8 mouse cellular contexts compared by ENCODE assay signal in the genomic region with DNA sequence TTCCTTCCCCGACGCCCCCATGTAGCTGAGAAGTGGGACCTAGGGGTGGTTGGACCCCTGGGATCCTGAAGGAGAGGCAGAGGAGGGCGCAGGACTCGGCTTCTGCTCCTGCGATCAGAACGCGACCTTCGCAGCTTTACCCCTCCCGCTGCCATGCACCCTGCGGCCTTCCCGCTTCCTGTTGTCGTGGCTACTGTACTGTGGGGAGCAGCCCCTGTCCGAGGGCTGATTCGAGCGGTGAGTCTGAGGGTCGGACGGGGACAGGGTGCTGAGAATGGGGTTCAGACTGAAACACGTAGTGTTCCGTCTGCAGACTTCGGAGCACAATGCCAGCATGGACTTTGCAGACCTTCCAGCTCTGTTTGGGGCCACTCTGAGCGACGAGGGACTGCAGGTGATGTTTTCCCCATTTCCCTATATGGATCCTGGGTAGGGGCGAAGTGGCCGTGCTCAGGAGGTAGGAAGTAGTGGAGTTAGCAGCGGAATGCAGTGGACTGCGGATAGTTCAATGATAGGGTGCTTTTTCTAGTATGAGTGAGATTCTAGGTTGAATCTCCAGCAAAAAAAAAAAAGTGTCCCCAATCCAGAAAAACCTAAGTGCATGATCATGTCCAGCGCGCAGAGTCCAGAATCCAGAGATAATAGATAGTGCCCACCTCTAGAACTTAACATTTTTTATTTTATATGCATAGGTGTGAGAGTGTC. TPM values are rescaled to one million over a fixed set of nuclear protein-coding genes. Genes with fewer than 3 reads are reported as not detected.
DNase-seq lines count a peak whose midpoint lies in the region; ATAC-seq and TF ChIP-seq lines count a peak whose summit lies in the region.

No protein-coding gene starts in this region.

- peaks cover 48% of the 10 kb centered on the region for H3K79me3 ChIP-seq in C2C12 (ENCODE audit: low read depth)

- H3K4me1 ChIP-seq in embryonic facial prominence, embryonic 14.5 days (ENCODE audit: control insufficient read depth, insufficient read depth, low read length), result peaks cover 21% of the 10 kb centered on the region
- H3K4me1 ChIP-seq in hindbrain, postnatal 0 days (ENCODE audit: insufficient read depth, low read length), result peaks cover 15% of the 10 kb centered on the region
- H3K4me1 ChIP-seq in liver, embryonic 15.5 days (replicated peaks), result peaks cover 67% of the 10 kb centered on the region
- peaks cover 20% of the 10 kb centered on the region; the same call in 1 of the 2 replicates for H3K4me1 ChIP-seq in spleen, adult 2 months (ENCODE audit: control insufficient read depth, insufficient read depth, insufficient read length)

- H3K9ac ChIP-seq in embryonic facial prominence, embryonic 14.5 days (ENCODE audit: low read depth, low read length), result peak overlapping the region; percentile 74
- H3K9ac ChIP-seq in hindbrain, postnatal 0 days (replicated peaks; ENCODE audit: low read length), result peak overlapping the region; percentile 73
- H3K9ac ChIP-seq in liver, embryonic 15.5 days, result peak overlapping the region; percentile 91

- H3K27ac ChIP-seq in embryonic facial prominence, embryonic 14.5 days (replicated peaks; ENCODE audit: low read depth, low read length), result peak overlapping the region; percentile 88
- H3K27ac ChIP-seq in hindbrain, postnatal 0 days, result peak overlapping the region; percentile 93
- peak overlapping the region; percentile 99 for H3K27ac ChIP-seq in liver, embryonic 15.5 days (replicated peaks)
- peak overlapping the region; percentile 92 for H3K27ac ChIP-seq in spleen, adult 2 months (ENCODE audit: insufficient read depth, low read length)

- H3ac ChIP-seq in C2C12 (ENCODE audit: control insufficient read depth, insufficient read length, low read depth), result peak overlapping the region; percentile 67

- H3K27me3 ChIP-seq in C2C12 (ENCODE audit: control insufficient read depth, insufficient read depth, insufficient read length), result no peaks in the 10 kb centered on the region
- H3K27me3 ChIP-seq in embryonic facial prominence, embryonic 14.5 days (replicated peaks; ENCODE audit: control insufficient read depth, insufficient read depth, low read length), result no peaks in the 10 kb centered on the region
- H3K27me3 ChIP-seq in hindbrain, postnatal 0 days (ENCODE audit: insufficient read depth, low read length), result no peaks in the 10 kb centered on the region
- no peaks in the 10 kb centered on the region for H3K27me3 ChIP-seq in liver, embryonic 15.5 days
- no peaks in the 10 kb centered on the region for H3K27me3 ChIP-seq in spleen, adult 2 months (ENCODE audit: control insufficient read depth, insufficient read depth, low read length)

- H3K36me3 ChIP-seq in C2C12 (ENCODE audit: control insufficient read depth, insufficient read depth), result peaks cover 74% of the 10 kb centered on the region
- peaks cover 71% of the 10 kb centered on the region for H3K36me3 ChIP-seq in embryonic facial prominence, embryonic 14.5 days (ENCODE audit: control insufficient read depth, insufficient read depth, low read length)
- H3K36me3 ChIP-seq in hindbrain, postnatal 0 days (ENCODE audit: insufficient read depth, low read length), result peaks cover 38% of the 10 kb centered on the region
- peaks cover 65% of the 10 kb centered on the region for H3K36me3 ChIP-seq in liver, embryonic 15.5 days (replicated peaks)
- peaks cover 44% of the 10 kb centered on the region for H3K36me3 ChIP-seq in spleen, adult 2 months (ENCODE audit: control insufficient read depth, insufficient read depth, low read length)

- ATAC-seq in embryonic facial prominence, embryonic 14.5 days (ENCODE audit: low read depth), result no peak
- ATAC-seq in hindbrain, postnatal 0 days, result no peak
- peak; percentile 11; the same call in 1 of the 2 replicates for ATAC-seq in liver, embryonic 15.5 days (ENCODE audit: insufficient read depth)

- peak; percentile 43 for TF ChIP-seq POLR2A in spleen, adult 2 months (IDR thresholded peaks at IDR 0.05; ENCODE audit: low read depth, low read length)

- H3K9me3 ChIP-seq in embryonic facial prominence, embryonic 14.5 days (ENCODE audit: control insufficient read depth, low read length), result no peaks in the 10 kb centered on the region
- H3K9me3 ChIP-seq in hindbrain, postnatal 0 days (ENCODE audit: low read length), result no peaks in the 10 kb centered on the region
- no peaks in the 10 kb centered on the region for H3K9me3 ChIP-seq in liver, embryonic 15.5 days (replicated peaks)

- 4% methylated on average over 24 of the region's 28 CpGs for WGBS in embryonic facial prominence, embryonic 14.5 days
- WGBS in hindbrain, postnatal 0 days, result 4% methylated on average over 28 of the region's 28 CpGs
- WGBS in liver, embryonic 15.5 days (ENCODE audit: insufficient replicate concordance), result 1% methylated on average over 28 of the region's 28 CpGs
- 3% methylated on average over 28 of the region's 28 CpGs for WGBS in spleen, adult 2 months

- H3K79me2 ChIP-seq in C2C12 (ENCODE audit: control insufficient read depth, insufficient read depth), result peaks cover 80% of the 10 kb centered on the region

- H3K4me3 ChIP-seq in C2C12 (ENCODE audit: insufficient read depth, poor library complexity, severe bottlenecking), result peak overlapping the region; percentile 52
- H3K4me3 ChIP-seq in embryonic facial prominence, embryonic 14.5 days (ENCODE audit: low read depth, low read length), result peak overlapping the region; percentile 64
- H3K4me3 ChIP-seq in hindbrain, postnatal 0 days (ENCODE audit: low read length), result peak overlapping the region; percentile 76
- peak overlapping the region; percentile 82 for H3K4me3 ChIP-seq in liver, embryonic 15.5 days (replicated peaks)
- peak overlapping the region; percentile 80 for H3K4me3 ChIP-seq in spleen, adult 2 months (ENCODE audit: extremely low read depth, insufficient read depth, insufficient read length)

- no peak for TF ChIP-seq CTCF in C2C12 (IDR thresholded peaks at IDR 0.05; ENCODE audit: control insufficient read depth, insufficient read depth, insufficient read length)
- no peak for TF ChIP-seq CTCF in hindbrain, postnatal 0 days (IDR thresholded peaks at IDR 0.05; ENCODE audit: low read depth)
- no peak for TF ChIP-seq CTCF in spleen, adult 2 months (IDR thresholded peaks at IDR 0.05; ENCODE audit: extremely low read depth, insufficient read depth, insufficient read length, insufficient replicate concordance)

- peak; percentile 36 to 48 for DNase-seq in cerebellum, adult 18-20 months
- DNase-seq in cerebellum, adult 11 months, result no peak
- DNase-seq in embryonic facial prominence, embryonic 14.5 days (ENCODE audit: low spot score), result no peak
- DNase-seq in hindbrain, postnatal 0 days (ENCODE audit: low spot score), result no peak
- DNase-seq in spleen, adult 2 months (ENCODE audit: low read depth in 1 of 2, low spot score in 2 of 2), result peak in 1 of 2 experiments; percentile 55
- DNase-seq in left cerebral cortex, postnatal 25 days (ENCODE audit: low spot score in 2 of 2), result no peak

- intact Hi-C loops in left cerebral cortex, postnatal 25 days (cut with DNase I), result loop anchor here (10.0 kb wide), 1 partner anchor 413 kb away; the partner anchor contains the start of genes 0610010K14Rik, Gm21988 and Rnasek

- H3K4me2 ChIP-seq in embryonic facial prominence, embryonic 14.5 days (ENCODE audit: low read depth, low read length), result peak overlapping the region; percentile 84
- peak overlapping the region; percentile 99 for H3K4me2 ChIP-seq in hindbrain, postnatal 0 days (ENCODE audit: low read depth, low read length)
- peak overlapping the region; percentile 99 for H3K4me2 ChIP-seq in liver, embryonic 15.5 days

RNA-seq across cellular contexts. Expression of gene Slc25a11, which starts 0.6 kb away (rescaled TPM):
- polyA plus RNA-seq in C2C12 (2012; fragmentation: generic; extraction: Trizol), result 136 TPM
- 147 and 165 TPM in 2 replicates for polyA plus RNA-seq in embryonic facial prominence, embryonic 14.5 days (2014; fragmentation: Nextera tagmentation; extraction: Ambion mirVana)
- total RNA-seq in hindbrain, postnatal 0 days (2014; rRNA removed), result 154 and 160 TPM in 2 replicates
- 168 and 171 TPM in 2 replicates for polyA plus RNA-seq in hindbrain, postnatal 0 days (2015; fragmentation: Nextera tagmentation; extraction: Ambion mirVana)
- 70.3 and 79.4 TPM in 2 replicates for polyA plus RNA-seq in liver, embryonic 15.5 days (2015; fragmentation: Nextera tagmentation; extraction: Ambion mirVana)
- polyA plus RNA-seq in spleen, adult 2 months (2012; rRNA removed), result 73.0 and 78.7 TPM in 2 replicates
- 100 to 1,000 TPM; 110 to 117 TPM for total RNA-seq in left cerebral cortex, postnatal 25 days (2021)

RNA-seq across cellular contexts. Expression of gene Rnf167, which starts 0.8 kb away (rescaled TPM):
- polyA plus RNA-seq in C2C12 (2012; fragmentation: generic; extraction: Trizol), result 9.0 TPM
- 100 and 105 TPM in 2 replicates for polyA plus RNA-seq in embryonic facial prominence, embryonic 14.5 days (2014; fragmentation: Nextera tagmentation; extraction: Ambion mirVana)
- 70.2 and 87.3 TPM in 2 replicates for total RNA-seq in hindbrain, postnatal 0 days (2014; rRNA removed)
- 100 and 105 TPM in 2 replicates for polyA plus RNA-seq in hindbrain, postnatal 0 days (2015; fragmentation: Nextera tagmentation; extraction: Ambion mirVana)
- polyA plus RNA-seq in liver, embryonic 15.5 days (2015; fragmentation: Nextera tagmentation; extraction: Ambion mirVana), result 76.8 and 80.4 TPM in 2 replicates
- polyA plus RNA-seq in spleen, adult 2 months (2012; rRNA removed), result 137 and 158 TPM in 2 replicates
- total RNA-seq in left cerebral cortex, postnatal 25 days (2021), result 10 to 100 TPM; 78.6 to 81.4 TPM

RNA-seq across cellular contexts. Expression of gene Pfn1, which starts 6.6 kb away (rescaled TPM):
- polyA plus RNA-seq in C2C12 (2012; fragmentation: generic; extraction: Trizol), result 4,207 TPM
- 1,605 and 1,712 TPM in 2 replicates for polyA plus RNA-seq in embryonic facial prominence, embryonic 14.5 days (2014; fragmentation: Nextera tagmentation; extraction: Ambion mirVana)
- 460 and 560 TPM in 2 replicates for total RNA-seq in hindbrain, postnatal 0 days (2014; rRNA removed)
- 606 and 634 TPM in 2 replicates for polyA plus RNA-seq in hindbrain, postnatal 0 days (2015; fragmentation: Nextera tagmentation; extraction: Ambion mirVana)
- polyA plus RNA-seq in liver, embryonic 15.5 days (2015; fragmentation: Nextera tagmentation; extraction: Ambion mirVana), result 927 and 1,040 TPM in 2 replicates
- polyA plus RNA-seq in spleen, adult 2 months (2012; rRNA removed), result 2,122 and 3,201 TPM in 2 replicates
- total RNA-seq in left cerebral cortex, postnatal 25 days (2021), result 100 to 1,000 TPM; 221 to 239 TPM

RNA-seq across cellular contexts. Expression of gene Gp1ba, which starts 8.9 kb away (rescaled TPM):
- polyA plus RNA-seq in C2C12 (2012; fragmentation: generic; extraction: Trizol), result 0.13 TPM
- 0.38 and 0.60 TPM in 2 replicates for polyA plus RNA-seq in embryonic facial prominence, embryonic 14.5 days (2014; fragmentation: Nextera tagmentation; extraction: Ambion mirVana)
- total RNA-seq in hindbrain, postnatal 0 days (2014; rRNA removed), result not detected in 2 replicates
- 0.24 and 0.42 TPM in 2 replicates for polyA plus RNA-seq in hindbrain, postnatal 0 days (2015; fragmentation: Nextera tagmentation; extraction: Ambion mirVana)
- polyA plus RNA-seq in liver, embryonic 15.5 days (2015; fragmentation: Nextera tagmentation; extraction: Ambion mirVana), result 2.6 and 3.0 TPM in 2 replicates
- polyA plus RNA-seq in spleen, adult 2 months (2012; rRNA removed), result 6.8 and 9.3 TPM in 2 replicates
- total RNA-seq in left cerebral cortex, postnatal 25 days (2021), result not detected

RNA-seq across cellular contexts. Expression of gene Eno3, which starts 9.1 kb away (rescaled TPM):
- polyA plus RNA-seq in C2C12 (2012; fragmentation: generic; extraction: Trizol), result 1,151 TPM
- polyA plus RNA-seq in embryonic facial prominence, embryonic 14.5 days (2014; fragmentation: Nextera tagmentation; extraction: Ambion mirVana), result 165 and 289 TPM in 2 replicates
- 12.4 and 17.7 TPM in 2 replicates for total RNA-seq in hindbrain, postnatal 0 days (2014; rRNA removed)
- polyA plus RNA-seq in hindbrain, postnatal 0 days (2015; fragmentation: Nextera tagmentation; extraction: Ambion mirVana), result 5.9 and 8.3 TPM in 2 replicates
- polyA plus RNA-seq in liver, embryonic 15.5 days (2015; fragmentation: Nextera tagmentation; extraction: Ambion mirVana), result 10.8 and 18.2 TPM in 2 replicates
- 15.3 and 20.0 TPM in 2 replicates for polyA plus RNA-seq in spleen, adult 2 months (2012; rRNA removed)
- 1 to 10 TPM; 7.0 to 9.0 TPM for total RNA-seq in left cerebral cortex, postnatal 25 days (2021)

Comparison
In these comparisons a context has a peak if more than half of its experiments do, and no peak if none do; other contexts are left out.
1. DNase-seq: peak in cerebellum, adult 18-20 months (2 of 2); none in cerebellum, adult 11 months (single experiment), embryonic facial prominence, embryonic 14.5 days (single experiment), hindbrain, postnatal 0 days (single experiment) and left cerebral cortex, postnatal 25 days (0 of 2).
2. Peak in every context shown above with its lines, with median percentiles within 50 percentile points of each other: H3K4me3 ChIP-seq, H3K27ac ChIP-seq, H3K4me2 ChIP-seq and H3K9ac ChIP-seq.